Mouse (Mus musculus) right cerebral cortex, adult 18-20 months (tissue): Measurements from ENCODE around the gene Hoxd13.

Source experiments
- DNase-seq: peaks from one replicate; pipeline ENCODE4 v3.0.0; 2022; ENCODE audit warnings: mixed read lengths

The Hoxd13 gene

DNA sequence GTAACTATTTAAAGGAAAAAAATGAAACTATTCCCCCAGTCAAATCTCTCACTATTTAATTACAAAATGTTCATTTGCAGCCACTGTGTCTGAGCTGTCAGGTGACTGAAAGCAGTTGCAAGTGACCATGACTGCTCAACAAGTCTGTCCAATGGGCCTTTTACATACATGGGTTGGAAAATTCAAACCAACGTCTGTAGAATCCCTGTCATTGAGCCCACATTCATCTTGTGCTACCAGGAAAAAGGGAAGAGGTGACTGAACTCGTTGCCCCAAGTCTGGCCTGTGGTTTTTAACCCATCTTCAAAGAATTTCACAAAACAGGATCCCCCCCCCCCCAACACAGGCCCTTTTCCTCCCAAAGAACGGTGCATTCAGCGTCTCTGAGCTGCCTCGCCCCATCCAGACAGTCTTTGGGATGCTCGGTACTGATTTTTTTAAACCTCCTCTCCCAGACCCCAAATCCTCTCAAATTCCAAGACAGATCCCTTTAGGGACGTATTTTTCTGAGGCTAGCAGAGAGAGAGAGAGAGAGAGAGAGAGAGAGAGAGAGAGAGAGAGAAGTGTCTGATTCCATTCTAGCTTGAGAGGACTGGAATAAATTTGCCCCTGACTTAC is 27.8 kb downstream of the Hoxd13 start:
- DNase-seq, result no peak

DNA sequence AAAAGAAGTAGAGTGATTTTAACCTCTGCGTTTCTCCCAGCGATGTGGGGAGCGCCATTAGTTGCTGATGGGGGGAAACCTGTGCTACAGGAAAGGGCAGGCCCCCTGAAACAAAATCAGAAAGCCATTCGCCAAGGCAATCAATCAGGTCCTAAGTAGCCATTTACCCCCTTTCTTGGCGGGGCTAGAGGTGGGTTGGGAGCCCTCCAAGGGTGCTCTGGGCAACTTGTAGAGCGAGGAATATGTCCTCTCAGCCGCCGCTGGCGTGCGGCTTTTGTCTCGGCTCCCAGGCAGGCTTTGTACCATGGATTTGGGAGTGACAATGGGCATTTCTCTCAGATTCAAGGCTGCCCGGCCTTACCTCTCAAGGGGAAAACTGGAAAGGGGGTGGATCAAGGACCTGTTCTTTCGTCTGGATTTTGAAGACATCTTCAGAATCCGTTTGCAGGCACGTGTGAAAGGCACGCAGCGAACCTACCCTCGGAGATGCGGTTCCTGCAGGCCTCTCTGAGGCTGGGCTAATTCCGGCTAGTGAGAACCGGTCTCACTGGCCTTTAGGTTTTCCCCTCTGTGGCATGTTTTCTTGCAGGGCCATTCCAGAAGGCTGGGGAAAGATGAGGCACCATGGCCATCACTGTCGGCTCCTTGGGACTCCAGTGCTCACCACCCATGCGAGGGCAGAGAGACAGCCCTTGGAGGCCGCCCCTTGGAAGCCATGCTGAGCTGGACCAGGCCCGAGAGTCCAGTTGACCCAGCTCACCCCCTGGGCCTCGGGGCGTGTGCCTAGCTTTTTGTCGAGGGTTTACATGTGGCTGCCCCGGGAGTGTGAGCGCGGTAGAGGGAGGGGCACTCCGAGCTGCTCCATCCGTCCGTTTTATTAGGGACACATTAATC is 28.6 kb downstream of the Hoxd13 start:
- DNase-seq, result no peak

DNA sequence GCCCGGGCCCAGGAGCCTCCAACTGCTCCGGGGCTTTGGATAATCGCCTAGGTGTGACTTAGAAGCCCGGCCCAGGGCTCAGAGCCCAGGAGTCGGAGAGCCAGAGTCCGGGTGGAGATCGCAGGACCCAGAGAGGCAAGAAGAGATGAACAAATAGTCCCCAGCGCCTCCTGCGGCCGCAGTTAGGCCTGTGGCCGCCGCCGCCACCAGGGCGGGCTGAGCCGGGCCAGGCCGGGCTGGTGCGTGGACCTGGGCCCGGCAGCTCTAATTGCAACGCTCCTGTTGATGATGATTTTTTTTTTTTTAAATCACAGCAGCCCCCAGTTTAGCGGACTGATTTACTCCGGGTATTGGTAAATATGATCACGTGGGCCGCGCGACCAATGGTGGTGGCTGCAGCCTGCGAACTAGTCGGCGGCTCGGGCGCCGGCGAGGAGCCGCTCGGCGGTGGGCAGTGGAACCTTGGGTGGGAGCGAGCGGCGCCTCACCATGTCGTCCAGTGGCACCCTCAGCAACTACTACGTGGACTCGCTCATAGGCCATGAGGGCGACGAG is 29.5 kb downstream of the Hoxd13 start, which contains the start of gene Hoxd9:
Gene Hoxd9 (plus strand): TSS at position 161 of the 555 bp plus-strand sequence.
- DNase-seq, result no peak

DNA sequence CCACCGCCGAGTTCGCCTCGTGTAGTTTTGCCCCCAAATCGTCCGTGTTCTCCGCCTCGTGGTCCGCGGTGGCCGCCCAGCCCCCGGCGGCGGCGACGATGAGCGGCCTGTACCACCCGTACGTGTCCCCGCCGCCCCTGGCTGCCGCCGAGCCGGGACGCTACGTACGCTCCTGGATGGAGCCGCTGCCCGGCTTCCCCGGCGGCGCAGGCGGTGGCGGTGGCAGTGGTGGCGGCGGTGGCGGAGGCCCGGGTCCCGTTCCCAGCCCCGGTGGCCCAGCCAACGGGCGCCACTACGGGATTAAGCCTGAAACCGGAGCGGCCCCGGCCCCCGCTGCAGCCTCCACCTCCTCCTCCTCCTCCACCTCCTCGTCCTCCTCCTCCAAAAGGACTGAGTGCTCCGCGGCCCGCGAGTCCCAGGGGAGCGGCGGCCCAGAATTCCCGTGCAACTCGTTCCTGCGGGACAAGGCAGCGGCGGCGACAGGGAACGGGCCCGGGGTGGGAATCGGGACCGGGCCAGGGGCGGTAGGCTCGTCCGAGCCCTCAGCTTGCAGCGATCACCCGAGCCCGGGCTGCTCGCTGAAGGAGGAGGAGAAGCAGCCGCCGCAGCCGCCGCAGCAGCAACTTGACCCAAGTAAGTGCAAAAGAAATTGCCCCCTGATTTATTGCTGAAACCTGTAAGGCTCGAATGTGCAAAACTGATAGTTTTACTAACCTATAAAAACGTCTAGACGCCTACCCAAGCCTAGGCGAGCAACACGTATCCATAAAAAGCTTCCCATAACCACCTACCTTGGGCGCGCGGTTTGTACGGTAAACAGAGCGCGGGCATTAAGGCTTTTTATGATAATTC is 30.3 kb downstream of the Hoxd13 start:
- no peak for DNase-seq

DNA sequence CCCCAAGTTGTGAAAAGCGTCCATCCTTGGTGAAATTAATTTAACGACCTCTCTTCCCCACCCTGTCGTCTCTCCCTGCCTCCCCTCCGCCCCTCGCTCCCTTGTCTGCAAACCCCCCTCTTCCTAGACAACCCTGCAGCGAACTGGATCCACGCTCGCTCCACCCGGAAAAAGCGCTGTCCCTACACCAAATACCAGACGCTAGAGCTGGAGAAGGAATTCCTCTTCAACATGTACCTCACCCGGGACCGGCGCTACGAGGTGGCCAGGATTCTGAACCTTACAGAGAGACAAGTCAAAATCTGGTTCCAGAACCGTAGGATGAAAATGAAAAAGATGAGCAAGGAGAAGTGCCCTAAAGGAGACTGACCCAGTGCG is 30.9 kb downstream of the Hoxd13 start:
- DNase-seq, result no peak

DNA sequence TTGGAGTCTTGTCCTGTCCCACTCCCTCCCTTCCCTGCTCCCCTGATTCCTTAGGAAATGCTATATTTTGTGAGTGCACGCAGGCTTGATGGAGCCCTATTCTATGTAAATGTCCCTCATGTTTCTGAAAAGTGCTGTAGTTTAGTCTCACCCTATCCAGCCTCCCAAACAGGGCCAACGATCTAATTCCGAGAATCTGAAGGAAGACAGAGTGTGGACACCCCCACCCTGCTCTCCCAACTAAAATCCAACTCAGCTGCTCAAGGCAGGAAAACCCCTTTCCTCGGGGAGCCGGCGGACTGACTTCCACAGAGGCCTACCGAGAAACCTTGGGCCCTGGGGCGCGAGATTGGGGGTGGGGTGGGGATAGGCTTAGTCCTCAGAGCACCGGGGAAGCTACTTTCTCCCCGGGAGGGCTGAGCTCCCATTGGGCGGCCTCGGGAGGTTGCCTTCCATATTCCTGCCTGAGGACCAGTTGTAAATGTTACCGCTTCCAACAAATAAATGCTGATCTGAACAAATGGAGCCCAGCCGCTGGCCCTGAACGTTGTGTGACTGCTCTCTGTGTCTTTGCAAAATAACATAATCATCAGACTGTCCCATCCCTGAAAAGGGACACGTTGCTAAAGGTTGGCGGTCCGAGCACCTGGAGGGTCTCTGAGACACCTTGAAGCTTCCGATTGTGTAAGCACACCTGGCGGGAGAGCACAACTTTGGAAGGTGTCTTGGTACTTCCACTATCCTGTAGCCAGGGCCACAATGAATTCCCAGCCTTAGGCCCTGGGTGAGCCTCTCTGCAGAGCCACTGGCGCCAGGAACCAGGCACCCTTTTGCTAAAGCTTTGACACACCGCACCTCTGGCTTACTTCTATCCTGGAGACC is 31.8 kb downstream of the Hoxd13 start:
- no peak for DNase-seq

DNA sequence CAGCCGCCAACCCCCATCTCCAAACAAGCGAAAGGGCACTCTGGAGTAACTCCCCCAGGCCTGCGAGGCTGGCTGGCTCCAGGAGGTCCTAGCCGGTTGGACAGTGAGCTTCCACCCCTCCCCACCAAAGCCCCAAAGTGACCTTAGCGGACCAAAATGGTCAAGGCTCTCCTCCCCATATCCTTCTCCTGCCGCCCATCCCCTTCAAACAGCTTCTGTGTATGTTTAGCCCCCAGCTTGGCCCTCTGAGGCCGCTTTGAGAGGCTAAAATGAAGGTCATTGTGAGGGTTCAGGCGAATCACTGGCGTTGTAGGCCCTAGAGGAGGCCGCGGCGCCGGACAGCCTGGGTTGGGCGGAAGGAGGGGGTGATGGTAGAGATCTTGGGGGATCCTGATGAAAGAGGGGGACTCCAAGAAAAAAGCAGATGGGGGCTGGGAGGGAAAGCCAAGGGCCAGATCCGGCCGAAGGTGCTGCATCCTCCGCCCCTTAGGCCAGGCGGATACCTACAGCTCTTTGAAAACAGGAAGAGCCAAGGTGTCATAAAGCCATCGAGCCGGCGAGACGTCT is 32.5 kb downstream of the Hoxd13 start:
- no peak for DNase-seq

DNA sequence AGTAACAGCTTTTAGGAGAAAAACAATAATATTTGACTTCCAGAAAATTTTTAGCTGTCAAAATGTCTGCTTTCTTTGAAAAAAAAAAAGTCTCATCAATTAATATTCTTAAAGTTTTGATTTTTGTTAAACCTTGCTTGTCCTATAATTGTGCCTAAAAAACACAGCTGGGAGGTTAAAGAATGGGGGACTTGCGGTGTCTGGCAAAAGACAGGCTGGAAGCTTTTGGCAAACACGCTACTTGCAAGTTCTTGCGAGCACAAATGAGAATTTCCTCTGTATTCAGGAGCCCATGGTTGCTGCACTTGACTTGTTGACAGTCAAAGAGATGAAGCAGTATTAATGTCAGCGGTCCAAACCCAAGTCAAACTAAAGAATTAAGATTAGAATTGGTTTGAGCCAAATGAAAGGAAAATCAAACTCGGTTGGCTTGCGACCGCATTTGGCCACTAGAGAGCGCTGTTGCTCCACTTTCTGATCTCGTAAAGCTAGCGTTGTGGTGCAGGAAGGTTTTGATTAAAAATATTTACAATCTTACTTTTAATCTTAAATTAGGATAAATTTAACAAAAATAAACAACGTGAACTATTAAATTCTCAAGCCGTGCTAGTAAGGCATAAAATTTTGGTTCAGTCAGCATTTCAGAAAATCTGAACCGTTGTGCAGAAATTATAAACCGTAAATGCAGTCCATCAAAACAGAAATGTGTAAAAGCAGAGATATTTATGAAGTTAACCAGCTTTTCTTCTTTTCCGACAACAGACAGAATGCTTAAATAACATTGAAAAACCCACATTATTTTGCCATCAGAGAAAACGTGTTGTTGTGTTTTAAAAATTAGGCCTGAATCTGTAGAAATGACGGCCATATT is 34.1 kb downstream of the Hoxd13 start:
- peak; percentile 60 for DNase-seq

DNA sequence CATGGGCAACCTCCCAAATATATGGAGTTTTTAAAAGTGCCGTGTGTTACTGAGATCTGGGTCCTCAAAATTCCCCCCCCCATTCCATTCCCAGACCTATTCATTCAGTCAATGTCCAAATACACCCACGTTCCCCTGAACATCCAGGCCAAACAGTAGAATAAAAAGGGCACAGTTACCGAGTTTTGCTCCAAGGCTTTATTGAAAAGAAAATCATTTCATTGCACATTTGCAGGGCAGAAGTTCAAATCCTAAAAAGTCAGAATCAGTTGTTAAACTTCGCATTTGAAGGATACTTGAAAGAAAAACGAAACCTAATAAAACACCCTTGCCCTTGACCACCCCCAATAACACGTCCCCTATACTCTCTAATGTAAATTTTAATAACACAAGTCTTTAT is 34.7 kb downstream of the Hoxd13 start:
- DNase-seq, result no peak

DNA sequence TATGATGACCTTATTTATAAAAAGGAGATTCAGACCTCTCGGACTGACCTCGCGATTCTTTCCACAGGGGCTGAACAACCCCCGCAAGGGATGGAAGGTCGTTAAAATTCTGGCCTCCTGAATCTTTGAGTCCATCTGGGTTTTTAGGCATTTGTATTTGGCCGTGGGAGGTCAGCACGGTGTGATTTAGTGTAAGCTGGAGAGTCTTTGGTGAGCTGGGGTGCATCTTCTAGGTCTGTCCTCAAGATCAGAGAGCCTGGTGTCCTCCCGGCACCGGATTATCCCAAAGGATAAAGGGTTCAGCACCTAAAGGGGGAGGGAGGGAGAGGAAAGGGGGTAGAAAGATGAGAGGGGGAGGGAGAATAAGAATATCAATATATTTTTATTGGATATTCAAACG is 35.2 kb downstream of the Hoxd13 start:
- DNase-seq, result no peak

DNA sequence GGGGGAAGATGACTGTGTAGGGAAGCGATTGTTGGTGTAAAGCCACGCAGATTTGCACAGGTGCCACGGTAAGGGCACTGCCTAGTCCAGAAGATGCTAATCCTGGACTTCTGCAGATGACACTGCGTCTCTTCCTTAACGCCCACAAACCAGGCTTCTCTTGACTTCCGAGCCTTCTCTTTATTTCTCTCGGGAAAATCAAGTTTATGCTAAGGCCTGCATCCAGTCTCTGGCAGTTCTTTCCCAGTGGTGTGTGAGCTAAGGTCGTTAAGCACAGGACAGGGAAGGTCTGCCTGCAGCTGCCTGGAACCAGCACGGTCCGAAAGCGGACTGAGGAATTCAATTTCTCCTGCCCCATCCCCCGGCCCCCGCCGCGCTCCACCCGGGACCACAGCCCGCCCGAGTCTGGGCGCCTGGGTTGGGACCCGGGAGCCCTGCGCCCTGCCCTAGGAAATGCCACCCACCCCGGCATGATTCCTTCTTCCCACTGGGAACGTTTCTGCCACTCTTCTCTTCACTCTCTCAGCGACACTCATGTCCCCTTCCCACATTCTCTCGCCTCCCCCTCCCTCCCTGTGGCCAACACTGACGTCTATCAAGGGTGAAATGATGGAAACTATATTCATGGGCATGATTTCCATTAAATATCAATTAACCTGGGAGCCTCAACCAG is 35.7 kb downstream of the Hoxd13 start:
- no peak for DNase-seq

DNA sequence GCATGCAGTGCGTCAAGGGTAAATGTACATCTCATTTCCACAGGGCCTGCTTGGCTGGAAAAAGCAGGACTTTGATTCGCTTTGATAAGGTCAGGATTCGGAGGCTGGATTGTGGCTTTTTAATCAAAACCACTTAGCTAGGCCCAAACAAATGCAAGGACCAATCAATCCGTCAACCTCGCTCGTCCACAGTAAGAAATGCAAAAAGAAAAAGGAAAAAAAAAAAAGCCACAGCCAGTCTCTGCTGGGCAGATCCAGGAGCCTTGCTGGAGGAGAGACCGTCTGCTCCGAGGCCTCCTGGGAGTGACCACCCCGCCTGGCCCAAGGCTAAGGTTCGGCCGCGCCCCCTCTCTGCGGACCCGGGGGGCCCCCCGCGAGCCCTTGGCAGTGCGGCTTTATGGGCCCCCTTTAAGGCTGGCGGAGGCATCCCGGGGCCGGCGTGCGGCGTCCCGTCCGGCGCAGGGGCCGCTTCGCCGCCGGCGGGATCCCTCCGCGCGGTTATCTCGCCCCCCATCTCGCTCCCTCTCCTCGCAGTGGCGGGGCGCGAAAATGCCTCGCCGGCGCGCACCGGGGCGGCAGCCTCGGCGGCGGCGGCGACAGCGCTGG is 36.4 kb downstream of the Hoxd13 start, which contains the start of gene Hoxd8:
Gene Hoxd8 (plus strand): TSS at position 223 of the 606 bp plus-strand sequence.
- no peak for DNase-seq

DNA sequence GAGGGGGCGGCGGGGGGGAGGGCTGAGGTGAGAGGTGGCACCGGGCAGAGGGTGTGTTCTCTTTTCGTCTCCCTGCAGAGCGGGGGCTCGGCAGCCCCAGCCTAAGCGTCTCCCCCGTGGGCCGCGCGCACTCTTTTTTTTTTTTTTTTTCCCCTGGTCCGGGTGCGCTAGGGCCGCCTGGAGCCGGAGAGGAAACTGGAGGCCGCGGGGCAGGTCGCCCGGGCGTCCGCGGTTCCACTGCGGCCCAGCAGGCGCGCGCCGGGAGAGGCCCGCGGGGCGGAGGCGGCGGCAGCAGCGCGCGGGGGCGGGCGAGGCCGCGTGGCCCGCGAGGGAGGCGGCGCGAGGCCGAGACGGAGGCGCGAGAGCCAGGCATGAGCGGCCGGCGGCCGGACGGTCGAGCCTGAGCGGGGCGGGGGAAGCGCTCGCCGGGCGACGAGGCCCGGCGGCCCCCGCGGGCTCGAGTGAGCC is 36.9 kb downstream of the Hoxd13 start:
- no peak for DNase-seq

DNA sequence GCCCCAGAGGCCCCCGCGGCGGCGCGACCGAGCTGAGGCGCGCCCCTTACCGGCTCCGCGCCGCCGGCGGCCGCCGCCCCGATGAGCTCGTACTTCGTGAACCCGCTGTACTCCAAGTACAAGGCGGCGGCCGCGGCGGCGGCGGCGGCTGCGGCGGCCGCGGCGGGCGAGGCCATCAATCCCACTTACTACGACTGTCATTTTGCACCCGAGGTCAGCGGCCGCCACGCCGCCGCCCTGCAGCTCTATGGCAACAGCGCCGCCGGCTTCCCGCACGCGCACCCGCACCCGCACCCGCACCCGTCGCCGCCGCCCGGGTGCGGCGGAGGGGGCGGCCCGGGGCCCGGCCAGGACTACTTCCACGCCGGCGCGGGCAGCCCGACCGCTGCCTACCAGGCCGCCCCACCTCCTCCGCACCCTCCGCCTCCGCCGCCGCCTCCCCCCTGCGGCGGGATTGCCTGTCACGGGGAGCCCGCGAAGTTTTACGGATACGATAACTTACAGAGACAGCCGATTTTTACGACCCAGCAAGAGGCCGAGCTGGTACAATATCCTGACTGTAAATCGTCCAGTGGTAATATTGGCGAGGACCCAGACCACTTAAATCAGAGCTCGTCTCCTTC is 37.5 kb downstream of the Hoxd13 start:
- DNase-seq, result no peak

DNA sequence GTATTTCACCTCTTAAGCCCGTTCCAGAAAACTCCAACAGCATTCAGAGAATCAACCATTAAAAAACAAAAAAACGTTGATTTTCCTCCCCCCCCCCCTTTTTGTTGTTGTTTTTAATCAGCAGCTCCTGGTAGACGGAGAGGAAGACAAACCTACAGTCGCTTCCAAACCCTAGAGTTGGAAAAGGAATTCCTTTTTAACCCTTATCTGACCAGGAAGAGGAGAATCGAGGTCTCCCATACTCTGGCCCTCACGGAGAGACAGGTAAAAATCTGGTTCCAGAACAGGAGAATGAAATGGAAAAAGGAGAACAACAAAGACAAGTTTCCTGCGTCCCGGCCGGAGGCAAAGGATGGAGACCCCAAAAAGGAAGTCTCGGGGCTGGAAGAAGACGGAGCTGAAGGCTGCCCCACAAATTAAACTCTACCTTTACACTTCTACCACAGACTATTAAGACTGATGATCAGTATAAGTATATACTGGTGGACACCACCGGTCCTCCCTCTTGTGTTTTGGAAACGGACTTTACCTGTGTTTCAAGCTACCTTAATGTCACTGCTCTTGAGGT is 38.4 kb downstream of the Hoxd13 start:
- no peak for DNase-seq

DNA sequence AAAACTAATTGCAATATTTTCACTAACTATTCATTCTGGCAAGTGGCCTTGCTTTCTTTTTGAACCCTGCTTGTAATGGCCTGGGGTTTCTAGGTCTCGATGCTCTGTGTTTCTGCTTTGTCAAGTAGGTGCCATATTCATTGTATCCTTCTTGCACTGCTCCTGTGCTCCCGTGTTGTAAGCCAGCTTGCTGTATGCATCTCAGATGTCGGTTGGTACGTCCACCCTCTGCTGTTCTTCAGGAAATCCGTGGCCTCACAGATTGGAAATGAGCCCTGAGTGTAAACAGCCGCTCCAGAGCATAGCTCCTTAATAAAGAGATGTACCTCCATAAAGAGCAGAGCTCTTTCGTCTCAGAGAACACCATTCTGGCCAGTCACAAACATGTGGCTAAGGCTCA is 39.5 kb downstream of the Hoxd13 start:
- DNase-seq, result no peak

DNA sequence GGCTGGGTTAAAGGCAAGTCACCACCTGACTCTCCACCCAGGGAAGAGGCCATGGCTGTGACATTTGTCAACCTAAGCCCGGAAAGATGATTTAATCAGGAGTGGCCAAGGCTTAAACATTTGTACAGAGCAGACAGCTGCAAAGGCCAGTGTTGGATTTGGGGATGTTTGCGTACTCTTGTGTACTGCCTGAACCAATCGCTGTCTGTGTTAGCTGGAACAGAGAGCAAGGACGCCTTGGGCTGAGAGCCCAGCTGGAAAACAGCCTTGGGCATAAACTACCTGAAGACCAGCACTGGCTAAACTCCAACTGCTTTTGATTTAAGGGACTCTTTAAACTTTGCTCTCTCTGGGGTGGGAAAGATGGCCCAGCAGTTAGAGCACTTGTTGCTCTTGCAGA is 40.6 kb downstream of the Hoxd13 start:
- DNase-seq, result no peak
